Mouse (Mus musculus): ENCODE data around the gene 1700016D06Rik. TPM values are rescaled to one million over a fixed set of nuclear protein-coding genes. Genes with fewer than 3 reads are reported as not detected.
"Not testable (repeated sequence)": the region's sequence is repeated elsewhere in the genome, so short reads cannot be mapped to it uniquely, and the experiment has no call there.

The 1700016D06Rik gene
- polyA plus RNA-seq, 1 experiment from 2014 or later: not detected

DNA sequence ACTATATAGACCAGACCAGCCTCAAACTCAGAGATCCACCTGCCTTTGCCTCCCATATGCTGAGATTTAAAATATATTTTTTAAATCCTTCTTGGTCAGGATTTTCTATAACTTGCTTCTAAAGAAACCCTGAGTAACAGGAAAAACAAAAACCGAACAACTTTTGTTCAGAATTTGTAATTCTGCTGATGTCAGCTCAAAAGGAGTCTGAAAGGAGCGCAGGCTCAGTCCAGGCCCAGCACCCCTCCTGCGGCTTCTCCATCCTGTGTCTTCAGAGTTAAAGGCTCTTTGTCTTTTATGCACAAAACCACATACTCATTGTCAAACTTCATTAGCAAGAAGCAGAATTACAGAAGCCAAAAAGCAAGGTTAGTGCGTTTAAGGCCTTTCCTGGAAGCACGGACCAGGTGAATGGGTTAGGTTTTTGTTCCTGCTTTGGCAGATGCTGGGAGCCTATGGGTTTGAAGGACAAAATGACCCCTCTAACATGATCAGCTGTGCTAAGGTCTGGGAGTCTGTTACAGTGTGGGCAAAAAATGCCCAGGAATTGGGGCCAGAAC is 1.3 kb downstream of the 1700016D06Rik start:
- WGBS: 76% methylated on average over 5 of the region's 5 CpGs
- no peak overlapping the region for H3K4me3 ChIP-seq

DNA sequence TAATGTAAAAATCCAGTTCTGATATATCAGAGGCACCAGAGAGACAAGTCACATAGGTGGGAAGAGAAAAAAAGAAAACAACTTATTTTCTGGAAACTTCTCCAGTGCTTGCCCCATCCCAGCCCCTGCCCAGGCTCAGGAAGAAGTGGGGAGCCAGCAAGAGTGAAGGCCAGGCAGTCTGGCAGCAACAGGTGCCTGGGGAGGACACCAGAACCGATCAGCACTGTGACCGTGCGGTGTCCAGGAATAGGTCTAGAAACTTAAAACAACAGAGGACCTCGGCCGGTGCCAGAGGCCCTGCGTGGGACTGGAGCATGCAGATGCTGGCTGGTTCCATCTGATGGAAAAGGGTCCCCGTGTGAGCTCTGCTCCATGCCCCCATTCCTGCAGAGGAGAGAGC is 3.4 kb downstream of the 1700016D06Rik start:
- H3K9ac ChIP-seq: no peak overlapping the region
- H3K9me3 ChIP-seq (replicated peaks): no peaks in the 10 kb centered on the region
- 88% methylated on average over 7 of the region's 7 CpGs for WGBS
- H3K4me2 ChIP-seq (replicated peaks): no peak overlapping the region
- no peaks in the 10 kb centered on the region for H3K4me1 ChIP-seq
- H3K27me3 ChIP-seq: peaks cover 12% of the 10 kb centered on the region
- no peaks in the 10 kb centered on the region for H3K36me3 ChIP-seq
- no peak overlapping the region for H3K27ac ChIP-seq
- no peak for ATAC-seq (ENCODE audit: low FRiP score)
- no peak overlapping the region for H3K4me3 ChIP-seq

More for the DNA sequence above, 1.3 kb downstream of the 1700016D06Rik start:
- ATAC-seq (ENCODE audit: low FRiP score): no peak
- Histone ChIP-seq H3K27me3 (peaks cover 12% of the 10 kb centered on the region), H3K4me1 (no peaks in the 10 kb centered on the region), H3K36me3 (no peaks in the 10 kb centered on the region), H3K9ac (no peak overlapping the region), H3K4me2 (replicated peaks) (no peak overlapping the region), H3K27ac (no peak overlapping the region), H3K9me3 (replicated peaks) (no peaks in the 10 kb centered on the region)

DNA sequence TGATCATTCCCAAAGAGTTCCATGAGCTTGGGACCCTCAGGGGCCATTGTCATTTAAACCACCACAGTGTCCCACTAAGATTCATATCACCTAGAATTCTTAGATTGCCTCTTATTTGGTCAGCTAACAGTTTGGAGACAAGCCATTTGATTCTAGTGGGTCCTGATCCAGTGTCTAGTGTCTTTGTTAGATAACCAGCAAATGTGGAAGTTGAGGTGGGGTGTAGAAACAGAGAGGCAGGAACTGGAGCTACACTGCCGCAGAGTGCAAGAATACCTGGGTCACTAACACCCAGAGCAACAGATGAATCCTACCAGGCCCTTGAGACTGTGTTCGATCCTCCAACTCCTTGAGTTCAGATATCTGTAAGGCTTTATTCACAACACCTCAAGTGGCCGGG is 4.7 kb downstream of the 1700016D06Rik start:
- Histone ChIP-seq H3K36me3 (no peaks in the 10 kb centered on the region), H3K27ac (no peak overlapping the region), H3K9ac (no peak overlapping the region), H3K9me3 (replicated peaks) (no peaks in the 10 kb centered on the region), H3K4me3 (no peak overlapping the region), H3K4me2 (replicated peaks) (no peak overlapping the region), H3K27me3 (peaks cover 12% of the 10 kb centered on the region), H3K4me1 (no peaks in the 10 kb centered on the region)
- ATAC-seq (ENCODE audit: low FRiP score): no peak
- 94% methylated on average over 3 of the region's 3 CpGs for WGBS

DNA sequence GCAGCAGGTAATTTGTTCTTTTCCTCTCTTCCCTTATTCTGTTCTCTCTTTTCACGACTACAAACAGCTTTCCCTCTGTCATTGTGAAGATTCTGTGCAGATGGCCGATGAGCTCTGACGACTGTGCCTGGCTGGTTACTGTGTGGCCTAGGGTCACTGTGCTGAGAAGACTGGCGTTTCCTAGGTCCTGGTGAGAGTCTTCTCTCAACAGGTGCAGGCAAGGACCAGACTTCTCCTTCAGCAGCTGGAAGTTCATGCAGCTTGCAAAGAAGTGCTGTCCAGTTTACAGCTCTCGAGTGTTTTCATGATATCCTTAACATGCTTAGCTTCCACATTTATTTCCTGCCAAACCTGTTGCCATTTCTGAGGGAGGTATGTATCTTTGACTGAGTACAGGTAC is 6.9 kb downstream of the 1700016D06Rik start:
- no peaks in the 10 kb centered on the region for H3K9me3 ChIP-seq (replicated peaks)
- H3K27me3 ChIP-seq: peaks cover 3% of the 10 kb centered on the region; the same call in 1 of the 2 replicates
- no peak overlapping the region for H3K27ac ChIP-seq
- no peak overlapping the region for H3K9ac ChIP-seq
- H3K4me1 ChIP-seq: no peaks in the 10 kb centered on the region
- 79% methylated on average over 5 of the region's 5 CpGs for WGBS
- ATAC-seq (ENCODE audit: low FRiP score): no peak
- H3K36me3 ChIP-seq: no peaks in the 10 kb centered on the region
- no peak overlapping the region for H3K4me3 ChIP-seq
- H3K4me2 ChIP-seq (replicated peaks): no peak overlapping the region

DNA sequence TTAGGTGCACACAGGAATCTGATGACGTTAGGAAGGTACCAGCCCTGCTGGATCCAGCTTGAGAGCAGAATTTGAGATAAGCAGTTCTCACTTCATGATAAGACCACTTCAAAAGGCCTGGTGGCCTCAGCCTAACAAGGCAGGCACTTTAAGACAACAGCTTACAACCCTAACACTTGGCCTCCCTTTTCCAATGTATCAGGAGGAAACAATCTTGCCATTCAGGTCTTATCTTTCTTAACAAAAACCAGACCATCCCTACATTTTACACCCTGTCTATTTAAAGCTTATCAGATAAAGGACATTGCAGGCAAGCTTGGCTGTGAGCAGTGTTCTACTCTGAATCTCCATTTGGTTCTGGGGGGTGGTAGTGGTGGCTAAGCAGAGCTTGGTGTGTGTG is 8.4 kb downstream of the 1700016D06Rik start:
- no peak overlapping the region for H3K27ac ChIP-seq
- H3K36me3 ChIP-seq: no peaks in the 10 kb centered on the region
- H3K9me3 ChIP-seq (replicated peaks): no peaks in the 10 kb centered on the region
- H3K4me2 ChIP-seq (replicated peaks): no peak overlapping the region
- ATAC-seq (ENCODE audit: low FRiP score): no peak
- 86% methylated on average over 1 of the region's 1 CpGs for WGBS
- no peaks in the 10 kb centered on the region for H3K27me3 ChIP-seq
- no peaks in the 10 kb centered on the region for H3K4me1 ChIP-seq
- no peak overlapping the region for H3K9ac ChIP-seq
- no peak overlapping the region for H3K4me3 ChIP-seq

DNA sequence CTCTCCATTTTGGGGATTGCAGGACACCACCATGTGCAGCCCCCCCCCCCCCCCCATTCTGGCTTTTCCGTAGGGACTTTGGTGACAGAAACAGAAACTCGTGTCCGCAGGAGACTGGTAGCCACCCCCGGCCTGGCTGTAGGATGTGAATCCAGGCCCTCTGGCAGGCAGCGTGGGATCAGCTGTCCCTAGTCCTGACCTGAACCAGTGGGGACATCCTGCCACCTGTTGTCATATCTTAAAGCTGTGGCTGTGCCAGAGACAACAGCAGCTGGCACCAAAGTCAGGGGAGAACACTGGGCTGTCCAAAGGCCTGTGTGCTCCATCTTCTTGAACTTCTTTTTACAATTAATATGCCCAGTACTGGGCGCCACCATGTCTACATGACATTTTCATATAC is 9.1 kb downstream of the 1700016D06Rik start:
- no peaks in the 10 kb centered on the region for H3K9me3 ChIP-seq (replicated peaks)
- H3K36me3 ChIP-seq: no peaks in the 10 kb centered on the region
- H3K27me3 ChIP-seq: no peaks in the 10 kb centered on the region
- H3K27ac ChIP-seq: no peak overlapping the region
- H3K4me3 ChIP-seq: no peak overlapping the region
- H3K9ac ChIP-seq: no peak overlapping the region
- WGBS: 90% methylated on average over 6 of the region's 6 CpGs
- H3K4me2 ChIP-seq (replicated peaks): no peak overlapping the region
- H3K4me1 ChIP-seq: no peaks in the 10 kb centered on the region
- ATAC-seq (ENCODE audit: low FRiP score): no peak

DNA sequence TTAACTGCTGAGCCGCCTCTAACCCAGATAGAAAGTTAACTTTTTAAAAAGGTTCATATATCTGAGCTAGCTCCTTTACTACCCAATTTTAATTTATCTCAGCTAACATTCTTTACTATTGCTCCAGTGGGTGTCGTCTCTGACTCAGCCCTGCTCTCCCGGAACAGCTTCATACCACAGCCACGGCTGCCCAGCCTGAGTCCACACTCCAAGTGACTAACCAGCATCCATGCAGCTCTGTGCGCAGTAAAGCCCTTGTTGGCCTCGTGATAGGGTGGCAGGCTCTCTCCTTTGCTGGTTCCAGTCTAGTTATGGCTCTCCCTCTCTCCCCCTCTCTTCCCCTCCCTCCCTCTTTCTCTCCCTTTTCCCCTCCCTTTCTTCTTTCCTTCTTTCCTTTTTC is 9.6 kb downstream of the 1700016D06Rik start:
- 91% methylated on average over 6 of the region's 6 CpGs for WGBS
- Histone ChIP-seq H3K4me3 (no peak overlapping the region), H3K9me3 (replicated peaks) (no peaks in the 10 kb centered on the region), H3K27ac (no peak overlapping the region), H3K4me2 (replicated peaks) (no peak overlapping the region), H3K4me1 (no peaks in the 10 kb centered on the region), H3K36me3 (no peaks in the 10 kb centered on the region), H3K9ac (no peak overlapping the region), H3K27me3 (no peaks in the 10 kb centered on the region)
- no peak for ATAC-seq (ENCODE audit: low FRiP score)

DNA sequence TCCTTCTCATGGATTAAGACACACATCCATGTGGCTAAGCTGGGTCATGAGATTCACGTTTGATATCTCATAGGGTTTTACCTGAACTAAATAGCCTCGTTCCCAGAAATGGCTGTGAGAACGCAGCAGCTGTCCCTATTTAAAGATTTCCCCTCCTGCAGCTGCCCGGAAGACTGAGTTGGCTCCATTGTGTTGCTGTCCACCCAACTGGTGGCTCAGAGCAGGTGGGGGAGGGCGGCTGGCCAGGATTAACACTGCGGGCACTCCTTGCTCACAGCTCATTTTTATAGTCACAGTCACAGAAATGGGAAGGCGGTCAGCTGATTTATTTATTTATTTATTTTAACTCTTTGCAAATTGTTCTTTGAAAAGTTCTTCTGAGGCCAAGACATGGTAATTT is 10.9 kb downstream of the 1700016D06Rik start:
- H3K9me3 ChIP-seq (replicated peaks): no peaks in the 10 kb centered on the region
- ATAC-seq (ENCODE audit: low FRiP score): no peak
- H3K4me3 ChIP-seq: no peak overlapping the region

DNA sequence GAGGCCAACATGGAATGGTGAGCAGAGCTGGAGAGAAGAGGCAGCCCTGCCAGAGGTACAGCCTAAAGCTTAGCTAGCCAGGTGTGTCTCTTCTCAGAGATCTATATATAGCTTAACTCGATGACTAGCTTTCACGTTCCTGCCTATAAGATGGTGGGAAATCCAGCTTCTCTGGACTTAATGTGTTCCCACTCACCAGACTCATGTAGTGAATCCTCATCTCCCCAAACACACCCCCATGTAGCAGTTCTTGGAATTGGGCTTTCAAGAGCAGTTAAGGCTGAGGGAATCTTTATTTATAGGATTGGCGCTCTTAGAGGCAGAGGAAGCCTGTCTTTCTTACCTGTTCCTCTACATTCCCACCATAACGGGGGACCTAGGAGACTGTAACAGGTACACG is 13.6 kb downstream of the 1700016D06Rik start:
- Histone ChIP-seq H3K4me3 (no peak overlapping the region), H3K27me3 (no peaks in the 10 kb centered on the region), H3K36me3 (no peaks in the 10 kb centered on the region), H3K9ac (no peak overlapping the region), H3K9me3 (replicated peaks) (no peaks in the 10 kb centered on the region), H3K4me1 (no peaks in the 10 kb centered on the region), H3K4me2 (replicated peaks) (no peak overlapping the region), H3K27ac (no peak overlapping the region)
- no peak for ATAC-seq (ENCODE audit: low FRiP score)
- WGBS: 91% methylated on average over 5 of the region's 5 CpGs

More for the DNA sequence above, 10.9 kb downstream of the 1700016D06Rik start:
- Histone ChIP-seq H3K4me2 (replicated peaks) (no peak overlapping the region), H3K27ac (no peak overlapping the region), H3K36me3 (no peaks in the 10 kb centered on the region), H3K27me3 (no peaks in the 10 kb centered on the region), H3K9ac (no peak overlapping the region), H3K4me1 (no peaks in the 10 kb centered on the region)
- 60% methylated on average over 7 of the region's 7 CpGs for WGBS

DNA sequence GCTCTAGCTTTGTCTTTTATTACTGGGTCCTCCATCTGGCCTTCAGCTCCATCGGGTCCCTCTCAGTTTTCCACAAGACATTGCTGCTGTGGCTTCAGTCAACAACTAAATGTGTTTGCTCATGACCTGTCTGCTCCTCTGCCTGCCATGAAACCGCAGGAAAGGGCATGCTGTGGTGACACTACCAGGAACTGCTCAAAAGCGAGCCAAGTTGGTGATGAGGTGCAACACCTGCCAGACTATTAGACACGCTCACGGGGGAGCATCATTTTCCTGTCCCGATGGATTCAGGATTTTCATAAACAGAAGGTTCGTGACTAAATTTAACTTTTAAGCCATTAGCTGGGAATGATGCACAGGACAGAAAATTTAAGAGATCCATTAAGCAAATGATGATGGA is 16.3 kb downstream of the 1700016D06Rik start:
- Histone ChIP-seq H3K4me1 (no peaks in the 10 kb centered on the region), H3K9me3 (replicated peaks) (no peaks in the 10 kb centered on the region), H3K4me3 (no peak overlapping the region), H3K27me3 (no peaks in the 10 kb centered on the region), H3K4me2 (replicated peaks) (no peak overlapping the region), H3K27ac (no peak overlapping the region), H3K9ac (no peak overlapping the region), H3K36me3 (no peaks in the 10 kb centered on the region)
- ATAC-seq (ENCODE audit: low FRiP score): no peak
- WGBS: 86% methylated on average over 7 of the region's 7 CpGs

DNA sequence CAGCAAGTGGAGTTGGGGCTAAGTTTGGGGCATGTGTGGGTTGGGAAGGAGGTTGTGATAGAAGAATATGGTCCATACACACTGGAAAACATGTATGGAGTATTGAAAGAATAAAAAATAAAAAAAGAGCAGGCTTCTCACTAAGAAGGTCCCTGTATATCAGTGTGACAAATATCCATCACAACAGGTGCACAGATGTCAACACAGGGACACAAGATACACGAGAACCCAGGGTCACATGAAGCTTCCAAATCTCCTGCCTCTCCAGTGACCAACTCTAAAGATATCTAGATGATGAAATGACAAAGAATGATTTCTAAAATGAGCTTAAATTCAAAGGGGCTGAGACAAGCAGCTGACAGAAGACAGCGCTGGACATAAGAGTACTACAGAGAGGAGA is 32.6 kb downstream of the 1700016D06Rik start:
- 75% methylated on average over 2 of the region's 2 CpGs for WGBS
- Histone ChIP-seq H3K27me3 (no peaks in the 10 kb centered on the region), H3K4me2 (replicated peaks) (no peak overlapping the region), H3K9ac (no peak overlapping the region), H3K27ac (no peak overlapping the region), H3K4me1 (no peaks in the 10 kb centered on the region), H3K36me3 (no peaks in the 10 kb centered on the region), H3K9me3 (replicated peaks) (no peaks in the 10 kb centered on the region), H3K4me3 (no peak overlapping the region)
- no peak for ATAC-seq (ENCODE audit: low FRiP score)

DNA sequence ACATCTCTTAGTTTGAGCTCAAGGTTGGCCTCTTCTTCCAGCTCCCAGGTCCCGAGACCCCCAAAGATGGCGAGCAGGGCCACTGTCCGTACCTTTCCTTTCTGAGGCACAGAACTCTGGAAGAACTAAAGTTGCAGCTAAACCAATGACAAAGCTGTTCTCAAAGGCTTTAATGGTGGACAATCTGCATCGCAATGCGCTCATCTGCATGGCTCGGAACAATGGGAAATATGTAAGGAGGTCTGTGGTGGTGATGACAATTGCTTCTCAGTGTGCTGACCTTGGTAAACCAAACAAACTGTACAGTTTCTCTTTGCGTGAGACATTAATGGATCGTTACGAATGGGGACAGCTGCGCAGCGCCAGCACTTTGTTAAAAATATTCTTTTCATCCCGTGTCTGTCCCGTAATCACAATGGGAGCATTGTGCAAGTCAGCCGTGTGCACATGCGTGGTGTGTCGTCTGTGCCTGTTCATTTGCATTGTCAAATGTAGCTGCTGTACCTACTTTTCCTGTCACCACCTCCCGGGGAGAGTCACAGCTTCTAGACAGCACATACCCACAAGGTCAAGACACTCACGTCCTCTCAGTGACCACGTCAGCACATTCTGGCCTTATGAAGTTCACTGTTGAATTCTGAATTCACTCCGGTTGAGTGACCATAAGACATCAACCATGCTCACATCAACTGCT is 34.7 kb downstream of the 1700016D06Rik start:
- WGBS: 79% methylated on average over 20 of the region's 20 CpGs
- H3K27me3 ChIP-seq; H3K4me1 ChIP-seq; H3K9me3 ChIP-seq (replicated peaks); ATAC-seq (ENCODE audit: low FRiP score); H3K4me3 ChIP-seq; H3K36me3 ChIP-seq; H3K9ac ChIP-seq; H3K27ac ChIP-seq; H3K4me2 ChIP-seq (replicated peaks): not testable (repeated sequence)

DNA sequence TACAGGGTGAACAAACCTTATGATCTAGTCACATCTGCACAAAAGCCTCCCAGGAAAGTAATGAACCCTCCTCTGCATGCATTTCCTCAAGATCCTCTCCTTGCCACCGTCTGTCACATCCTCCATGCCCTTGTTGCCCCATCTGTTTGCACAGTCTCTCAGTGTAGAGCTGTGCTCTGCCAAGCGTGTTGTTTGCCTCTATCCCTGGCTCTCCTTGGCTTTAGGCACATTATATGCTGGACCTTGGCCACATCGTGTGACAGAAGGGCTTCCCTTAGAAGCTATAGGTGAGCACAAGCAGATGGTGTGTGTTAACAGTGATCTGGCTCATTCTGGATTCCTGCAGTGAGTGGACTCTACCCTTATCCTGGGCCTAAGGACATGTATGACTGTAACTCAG is 38.9 kb downstream of the 1700016D06Rik start:
- H3K9me3 ChIP-seq (replicated peaks): no peaks in the 10 kb centered on the region
- H3K4me3 ChIP-seq: no peak overlapping the region
- peaks cover 3% of the 10 kb centered on the region; the same call in 1 of the 2 replicates for H3K27me3 ChIP-seq
- no peak overlapping the region for H3K4me2 ChIP-seq (replicated peaks)
- 0 out of 2 replicates have a peak, but pooled peaks cover 3% of the 10 kb centered on the region for H3K4me1 ChIP-seq
- no peak overlapping the region for H3K27ac ChIP-seq
- H3K36me3 ChIP-seq: no peaks in the 10 kb centered on the region
- ATAC-seq (ENCODE audit: low FRiP score): no peak
- no peak overlapping the region for H3K9ac ChIP-seq
- WGBS: 80% methylated on average over 3 of the region's 3 CpGs

Data from hindbrain, embryonic 12.5 days (tissue).